Mouse (Mus musculus) megakaryocyte, adult 5-6 weeks (primary cell): ENCODE results near the gene Cnot1. TPM values are rescaled to one million over a fixed set of nuclear protein-coding genes. Genes with fewer than 3 reads are reported as not detected.

Source experiments
- ATAC-seq: 2 replicates; pipeline ENCODE4 v1.8.0; 2016; ENCODE audit warnings: mild to moderate bottlenecking, inconsistent platforms; ENCODE audit not compliant: poor library complexity, severe bottlenecking
- total RNA-seq, 2 experiments: library from RNA; stranded (forward) in 1 of 2; stranded (reverse) in 1 of 2; fragments of 153-499, 151-499 nt in 1 of 2; fragments of 221-1000, 200-1000 nt in 1 of 2; gene quantifications; 2 replicates each; pipeline versions ENCODE4 v1.2.3 to v1.2.4; 2015 to 2017

Cnot1 gene
- total RNA-seq, 2 experiments from 2014 or later, result 107 to 179 TPM

- no peak for ATAC-seq
These were observed 110.6 kb downstream of the Cnot1 start for GRCm38 (mm10) chr8:95696661-95697060.

- ATAC-seq, result no peak
These were observed 112.6 kb downstream of the Cnot1 start for GRCm38 (mm10) chr8:95694631-95695030.

- ATAC-seq, result no peak
These were observed 116.2 kb downstream of the Cnot1 start for GRCm38 (mm10) chr8:95690929-95691541.

GRCm38 (mm10) chr8:95688073-95688672 is 119.1 kb downstream of the Cnot1 start:
- ATAC-seq, result no peak

GRCm38 (mm10) chr8:95678024-95678611 is 129.1 kb downstream of the Cnot1 start:
- no peak for ATAC-seq

- ATAC-seq, result no peak
These were observed 129.7 kb downstream of the Cnot1 start for GRCm38 (mm10) chr8:95677591-95678023.

- no peak for ATAC-seq
These were observed 130.6 kb downstream of the Cnot1 start, which contains the start of gene Ndrg4 for GRCm38 (mm10) chr8:95676631-95677030. TSS of gene Ndrg4 (plus strand) at chr8:95676980.

- no peak for ATAC-seq
These were observed 134.5 kb downstream of the Cnot1 start for GRCm38 (mm10) chr8:95672811-95673210.

GRCm38 (mm10) chr8:95671861-95672260 is 135.4 kb downstream of the Cnot1 start:
- no peak for ATAC-seq

- no peak for ATAC-seq
These were observed 137.3 kb downstream of the Cnot1 start for GRCm38 (mm10) chr8:95669967-95670366.

Other genes with a start within 250 kb of the Cnot1 start
- gene Prss54, start 231.1 kb downstream of the Cnot1 start, total RNA-seq (2015), result not detected in 2 replicates
- gene Prss54, start 231.1 kb downstream of the Cnot1 start, total RNA-seq (2017), result not detected in 2 replicates
- gene Gins3, start 174.0 kb downstream of the Cnot1 start, total RNA-seq (2015), result 12.2 and 16.9 TPM in 2 replicates
- gene Gins3, start 174.0 kb downstream of the Cnot1 start, total RNA-seq (2017), result 17.2 and 17.3 TPM in 2 replicates
- gene Ndrg4, start 130.5 kb downstream of the Cnot1 start, total RNA-seq (2015), result not detected in 2 replicates
- not detected in 2 replicates for gene Ndrg4, start 130.5 kb downstream of the Cnot1 start, total RNA-seq (2017)
- 17.3 and 19.3 TPM in 2 replicates for gene Setd6, start 91.6 kb downstream of the Cnot1 start, total RNA-seq (2015)
- gene Setd6, start 91.6 kb downstream of the Cnot1 start, total RNA-seq (2017), result 18.3 and 23.5 TPM in 2 replicates
- gene Sap18b, start 17.9 kb upstream of the Cnot1 start, total RNA-seq (2015), result 89.7 and 139 TPM in 2 replicates
- gene Sap18b, start 17.9 kb upstream of the Cnot1 start, total RNA-seq (2017), result 222 and 239 TPM in 2 replicates
- 8.0 and 10.0 TPM in 2 replicates for gene Slc38a7, start 46.1 kb upstream of the Cnot1 start, total RNA-seq (2015)
- gene Slc38a7, start 46.1 kb upstream of the Cnot1 start, total RNA-seq (2017), result 9.1 and 11.7 TPM in 2 replicates
- 80.2 and 81.2 TPM in 2 replicates for gene Got2, start 81.1 kb upstream of the Cnot1 start, total RNA-seq (2015)
- 69.6 and 77.8 TPM in 2 replicates for gene Got2, start 81.1 kb upstream of the Cnot1 start, total RNA-seq (2017)